23 mouse cellular contexts compared by ENCODE assay signal in the genomic region with DNA sequence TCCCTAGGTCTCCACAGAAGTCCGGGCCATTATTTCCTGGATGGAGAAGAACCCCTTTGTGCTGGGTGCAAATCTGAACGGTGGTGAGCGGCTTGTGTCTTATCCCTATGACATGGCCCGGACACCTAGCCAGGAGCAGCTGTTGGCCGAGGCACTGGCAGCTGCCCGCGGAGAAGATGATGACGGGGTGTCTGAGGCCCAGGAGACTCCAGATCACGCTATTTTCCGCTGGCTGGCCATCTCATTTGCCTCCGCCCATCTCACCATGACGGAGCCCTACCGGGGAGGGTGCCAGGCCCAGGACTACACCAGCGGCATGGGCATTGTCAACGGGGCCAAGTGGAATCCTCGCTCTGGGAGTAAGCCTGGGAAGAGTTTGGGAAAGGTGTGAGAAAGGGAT. TPM values are rescaled to one million over a fixed set of nuclear protein-coding genes. Genes with fewer than 3 reads are reported as not detected.
"Had no signal": no experiment of that assay in that cellular context is flagged by ENCODE, and none has a peak within 500 bp of the region (broad histone marks: within the 10 kb centered on the region; RNA-seq: fewer than 3 reads in every experiment).

No protein-coding gene starts in this region.

- H3K4me3 ChIP-seq: limb, embryonic 12.5 days; limb, embryonic 15.5 days; midbrain, embryonic 12.5 days; midbrain, embryonic 15.5 days; neural tube, embryonic 12.5 days; neural tube, embryonic 15.5 days had no signal

- H3K4me1 ChIP-seq: limb, embryonic 12.5 days; limb, embryonic 15.5 days; midbrain, embryonic 12.5 days; midbrain, embryonic 15.5 days; neural tube, embryonic 12.5 days; neural tube, embryonic 15.5 days had no signal

- DNase-seq: kidney, postnatal 36 days; layer of hippocampus, postnatal 36 days; left cerebral cortex, postnatal 4 days; liver, postnatal 0 days; lung, embryonic 14.5 days; thymus, adult 2 months; thymus, postnatal 14 days; thymus, postnatal 4 days had no signal

- H3K27me3 ChIP-seq: limb, embryonic 12.5 days; limb, embryonic 15.5 days; midbrain, embryonic 12.5 days; midbrain, embryonic 15.5 days; neural tube, embryonic 12.5 days; neural tube, embryonic 15.5 days had no signal

- H3K27ac ChIP-seq: kidney, postnatal 0 days; limb, embryonic 12.5 days; limb, embryonic 15.5 days; liver, embryonic 14.5 days; macrophage; midbrain, embryonic 12.5 days; midbrain, embryonic 15.5 days; neural tube, embryonic 12.5 days; neural tube, embryonic 15.5 days; stomach, postnatal 0 days had no signal

RNA-seq across cellular contexts. Expression of a gene that starts 28.5 kb away (rescaled TPM):
- total RNA-seq: layer of hippocampus, adult 8-10 months; layer of hippocampus, postnatal 10 days; layer of hippocampus, postnatal 36 days; left cerebral cortex, adult 8-10 months; left cerebral cortex, postnatal 14 days; left cerebral cortex, postnatal 4 days; megakaryocyte, adult 5-6 weeks had no signal
- polyA plus RNA-seq: macrophage; midbrain, embryonic 15.5 days had no signal
